Mouse (Mus musculus): ENCODE measurements around the gene Fnbp4.
"Not testable (repeated sequence)": the region's sequence is repeated elsewhere in the genome, so short reads cannot be mapped to it uniquely, and the experiment has no call there.

Gene Fnbp4

DNA sequence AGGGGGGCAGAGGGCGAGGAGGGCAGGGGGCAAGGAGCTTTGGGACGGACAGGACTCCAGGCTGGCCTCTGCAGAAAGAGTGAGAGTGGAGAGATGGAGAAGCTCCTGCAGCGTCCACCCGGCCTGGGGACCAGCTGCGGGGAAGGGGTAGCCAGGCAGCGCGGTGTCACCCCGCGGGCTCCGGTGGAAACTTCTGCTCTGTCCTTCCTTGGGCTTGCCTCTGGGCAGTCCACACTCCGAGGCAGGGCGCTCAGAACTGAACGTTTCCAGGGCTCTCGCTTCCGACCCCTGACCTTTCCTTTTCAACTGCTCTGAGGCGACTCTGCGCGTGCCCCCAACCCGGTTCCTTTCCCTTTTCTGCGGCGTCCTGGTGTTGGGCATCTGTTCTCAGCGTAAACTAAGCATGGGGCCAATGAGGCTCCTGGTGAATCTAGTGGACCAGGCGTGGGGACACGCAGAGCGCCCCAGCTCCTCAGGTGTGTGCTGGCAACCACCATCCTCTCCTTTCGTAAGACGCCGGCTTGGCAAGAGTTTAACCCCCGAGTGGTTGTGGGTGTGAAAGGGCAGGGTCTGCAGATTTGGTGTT lies 37.8 kb downstream of the Fnbp4 start:
- peak; percentile 4 for DNase-seq (ENCODE audit: low read depth, low spot score)

DNA sequence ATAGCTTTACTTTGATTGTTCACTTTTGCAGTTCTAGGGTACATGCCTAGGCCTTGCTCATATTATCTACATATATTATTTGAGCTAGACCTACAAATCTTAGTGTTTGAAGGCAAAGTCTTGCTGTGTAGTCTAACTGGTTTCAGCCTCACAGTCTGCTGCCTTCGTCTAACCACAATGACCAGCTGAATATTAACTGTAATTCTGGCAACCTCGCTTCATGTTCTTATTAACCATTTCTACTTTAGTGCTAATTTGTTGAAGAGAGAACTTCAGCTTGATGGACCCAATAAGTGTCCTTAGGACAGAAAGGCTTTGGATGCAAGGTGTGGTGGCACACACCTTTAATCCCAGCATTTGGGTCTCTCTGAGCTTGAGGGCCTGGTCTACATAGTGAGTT lies 43.0 kb downstream of the Fnbp4 start:
- no peak for DNase-seq (ENCODE audit: low read depth, low spot score)

DNA sequence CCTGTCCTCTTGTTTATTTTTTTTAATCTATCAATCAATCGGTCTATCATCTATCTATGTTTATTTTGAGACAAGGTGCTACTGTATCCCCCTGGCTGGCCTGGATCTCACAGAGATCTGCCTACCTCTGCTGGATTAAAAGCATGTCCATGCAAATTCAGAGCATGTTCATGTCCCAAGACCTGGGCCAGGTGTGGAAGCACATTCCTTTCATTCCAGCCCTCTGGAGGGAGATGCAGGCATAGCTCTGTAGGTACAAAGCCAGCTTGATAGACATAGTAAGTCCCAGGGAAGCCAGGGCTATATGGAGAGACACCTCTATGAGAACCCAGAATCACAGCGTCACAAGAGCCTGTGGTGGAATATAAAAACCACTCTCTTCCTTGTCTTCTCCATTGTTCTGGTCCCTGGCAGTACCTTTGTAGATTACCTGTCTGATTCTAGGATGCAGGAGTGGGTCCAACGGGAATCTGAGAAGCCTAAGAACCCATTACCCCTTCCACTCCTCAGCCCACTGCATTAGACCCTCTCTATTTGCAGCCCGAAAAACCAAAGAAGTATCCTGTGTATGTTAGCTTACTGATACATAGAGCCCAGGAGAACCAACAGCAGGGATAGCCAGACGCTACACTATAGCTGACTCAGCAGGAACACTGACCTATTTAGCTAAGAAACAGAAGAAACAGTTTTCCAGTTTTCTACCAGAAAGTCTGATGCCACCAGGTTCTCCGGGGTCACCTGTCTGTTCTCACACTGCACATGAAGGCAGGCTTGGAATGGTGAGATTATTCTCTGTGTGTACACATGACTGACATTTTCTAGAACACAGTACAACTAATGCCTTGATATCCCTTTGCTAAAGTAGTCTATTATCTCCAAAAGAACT lies 63.3 kb downstream of the Fnbp4 start:
- DNase-seq (ENCODE audit: low read depth, low spot score), result no peak

DNA sequence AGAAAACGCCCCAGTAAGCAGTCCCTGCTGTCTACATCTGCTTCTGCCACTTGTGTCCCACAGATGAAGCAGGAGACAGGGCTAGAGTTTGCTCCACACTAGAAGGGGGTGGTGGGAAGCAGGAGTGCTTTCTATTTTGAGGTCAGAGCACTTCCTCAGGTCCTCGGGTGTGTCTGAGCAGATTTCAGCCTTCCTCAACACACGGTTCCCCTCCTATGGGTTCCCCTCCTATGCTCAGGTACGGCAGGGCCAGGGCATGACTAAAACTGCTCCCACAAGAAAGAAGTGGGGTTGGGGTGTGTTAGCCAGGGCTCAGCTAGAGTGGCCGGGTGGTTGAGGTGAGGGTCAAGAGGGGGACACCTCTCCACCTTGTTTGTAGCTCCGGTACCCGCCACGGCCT lies 65.6 kb downstream of the Fnbp4 start:
- DNase-seq (ENCODE audit: low read depth, low spot score), result no peak

DNA sequence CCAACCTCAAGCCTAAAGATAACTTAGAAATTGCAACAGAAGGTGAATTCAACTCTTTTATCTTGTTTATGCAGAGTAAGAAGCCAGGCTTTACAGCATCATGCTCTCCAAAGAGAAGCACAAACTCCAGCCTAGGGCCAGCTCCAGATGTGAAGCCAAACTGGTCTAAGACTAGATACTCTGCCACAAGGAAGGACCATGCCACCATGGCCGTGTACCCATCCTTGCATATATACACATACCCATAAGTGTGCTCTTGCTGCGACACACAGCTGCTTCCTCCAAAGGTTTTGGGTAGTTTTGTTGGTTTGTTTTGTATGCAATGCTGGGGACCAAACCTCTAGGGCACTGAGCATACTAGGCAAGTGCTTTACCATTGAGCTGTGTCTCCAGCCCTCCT lies 70.1 kb downstream of the Fnbp4 start:
- DNase-seq (ENCODE audit: low read depth, low spot score), result no peak

DNA sequence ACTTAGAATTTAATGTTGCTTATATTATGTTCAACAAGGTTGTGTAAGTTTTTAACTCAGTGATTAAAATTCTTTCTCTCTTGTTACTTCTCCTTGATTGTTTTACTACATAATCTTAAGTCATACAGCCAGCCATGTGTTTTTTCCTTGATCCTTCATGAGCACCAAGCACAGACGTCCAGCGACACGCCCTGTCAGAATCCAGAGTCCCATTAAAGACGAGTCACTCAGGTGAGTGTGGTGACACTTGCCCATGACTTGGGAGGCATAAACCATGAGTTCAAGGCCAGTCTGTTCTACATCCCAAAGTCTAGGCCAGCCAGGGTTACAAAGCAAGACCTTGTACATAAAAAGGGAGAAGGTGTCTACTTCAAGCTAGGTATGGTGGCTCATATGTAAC lies 71.0 kb downstream of the Fnbp4 start:
- DNase-seq (ENCODE audit: low read depth, low spot score), result no peak

DNA sequence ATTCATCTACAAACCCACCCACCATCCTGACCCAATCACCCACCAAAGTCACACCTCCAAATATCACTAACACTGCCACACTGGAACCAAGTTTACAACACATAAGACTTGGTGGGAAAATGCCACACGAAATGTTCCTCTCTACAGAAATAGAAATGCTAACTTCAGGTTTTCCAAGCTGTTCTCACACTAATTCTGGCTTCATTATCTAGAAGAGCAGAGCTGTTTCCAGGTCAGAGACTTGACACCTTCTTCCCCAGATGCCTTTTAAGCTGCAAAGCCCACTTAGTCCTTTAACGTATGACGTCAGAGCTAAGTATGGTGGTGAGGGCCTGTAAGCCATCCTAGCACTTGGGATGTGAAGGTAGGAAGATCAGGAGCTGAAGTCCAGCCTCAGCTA lies 73.5 kb downstream of the Fnbp4 start:
- DNase-seq (ENCODE audit: low read depth, low spot score), result no peak

DNA sequence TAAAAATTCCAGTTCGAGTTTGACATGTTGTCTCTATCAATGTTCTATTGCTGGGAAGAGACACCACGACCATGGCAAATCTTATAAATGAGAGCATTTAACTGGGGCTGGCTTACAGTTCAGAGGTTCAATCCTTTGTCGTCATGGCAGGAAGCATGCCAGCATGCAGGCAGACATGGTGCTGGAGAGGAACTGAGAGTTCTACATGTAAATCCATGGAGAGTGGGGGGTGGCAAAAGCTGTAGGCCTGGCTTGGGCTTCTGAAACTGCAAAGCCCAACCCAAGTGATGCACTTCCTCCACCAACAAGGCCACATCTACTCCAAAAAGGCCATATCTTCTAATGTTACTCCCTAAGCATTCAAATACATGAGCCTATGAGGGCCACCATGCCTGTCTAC lies 75.7 kb downstream of the Fnbp4 start:
- DNase-seq (ENCODE audit: low read depth, low spot score), result no peak

DNA sequence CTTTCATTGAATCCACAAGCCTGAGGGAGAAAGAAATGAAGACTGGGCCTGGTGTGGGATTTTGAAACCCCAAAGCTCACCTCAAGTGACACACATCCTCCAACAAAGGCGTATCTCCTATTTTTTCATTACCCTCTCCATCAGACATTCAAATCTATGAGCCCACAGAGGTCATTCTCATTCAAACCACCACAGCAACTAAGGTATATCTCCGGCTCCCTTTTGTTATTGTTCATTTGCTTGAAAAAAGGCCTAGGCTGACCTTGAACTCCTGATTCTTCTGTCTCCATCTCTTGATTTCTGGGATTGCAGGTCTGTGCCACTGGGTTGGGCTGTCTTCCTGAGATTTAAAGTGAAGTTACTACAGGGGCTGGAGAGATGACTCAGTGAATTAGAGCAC lies 77.8 kb downstream of the Fnbp4 start:
- DNase-seq (ENCODE audit: low read depth, low spot score), result no peak

DNA sequence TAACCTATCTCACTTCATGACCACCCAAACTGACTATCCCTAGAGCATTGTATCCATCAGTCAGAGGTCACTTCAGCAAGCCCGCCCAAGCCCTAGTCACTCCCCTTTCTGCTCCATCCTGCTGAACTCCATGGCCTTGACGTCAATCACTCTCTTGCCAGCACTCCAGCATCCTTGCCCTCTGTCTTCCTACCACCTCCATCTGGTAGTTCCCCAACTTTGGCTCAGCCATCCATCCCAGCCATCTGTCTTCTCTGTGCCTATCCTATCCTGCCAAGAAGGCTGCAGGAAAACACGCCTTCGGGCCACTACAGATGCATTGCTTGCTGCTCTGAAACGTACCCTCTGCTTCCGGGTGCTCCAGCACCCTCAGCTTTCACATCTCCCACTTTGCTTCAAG lies 78.6 kb downstream of the Fnbp4 start:
- no peak for DNase-seq (ENCODE audit: low read depth, low spot score)

DNA sequence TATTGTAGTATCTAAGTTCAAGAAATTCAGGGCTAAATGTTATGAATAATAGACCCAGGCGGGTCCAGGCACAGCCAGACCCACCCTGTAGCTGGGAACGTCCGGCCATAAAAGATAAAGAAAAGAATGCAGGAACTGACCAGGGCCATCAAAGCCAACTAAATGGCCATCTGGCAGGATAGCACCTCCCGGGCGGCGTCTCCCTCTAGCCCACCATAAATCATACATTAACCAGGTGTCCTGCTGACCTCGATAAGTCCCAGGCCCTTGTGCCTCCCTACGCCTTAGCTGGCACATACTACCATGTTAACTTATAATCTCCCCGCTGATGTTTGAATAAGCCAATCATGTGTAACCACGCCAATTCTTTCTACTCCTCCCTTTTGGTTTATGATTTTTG lies 79.4 kb downstream of the Fnbp4 start:
- not testable (repeated sequence) for DNase-seq (ENCODE audit: low read depth, low spot score)

DNA sequence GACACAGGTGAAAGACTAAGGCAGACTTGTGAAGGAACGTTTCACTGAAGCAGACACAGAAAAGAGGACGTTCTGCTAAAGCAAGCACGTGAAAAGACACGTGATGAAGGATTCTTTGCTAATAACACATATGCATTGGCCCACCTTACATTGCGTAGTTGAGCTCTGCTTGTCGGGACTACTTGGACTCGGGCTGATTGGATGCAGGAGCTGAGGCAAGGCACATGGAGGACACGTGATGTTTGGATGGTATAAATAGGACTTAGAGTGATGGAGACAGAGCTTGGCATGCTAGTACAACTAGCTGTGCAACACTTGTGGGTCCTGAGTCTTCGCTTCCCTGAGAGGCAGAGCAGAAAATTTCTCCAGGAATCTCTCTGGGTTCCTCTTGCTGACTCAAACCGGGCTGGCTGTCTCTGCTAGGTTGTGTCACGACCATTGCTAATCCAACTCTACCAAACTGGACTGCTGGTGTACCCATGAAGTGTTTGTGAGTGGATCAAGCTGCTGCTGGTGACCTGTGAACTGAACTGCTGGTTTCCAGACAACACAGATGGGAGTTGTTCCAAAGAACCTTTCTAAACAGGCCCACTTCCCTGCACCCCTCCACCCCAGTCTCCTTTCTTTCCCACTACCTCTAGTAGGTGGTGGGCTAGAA lies 80.5 kb downstream of the Fnbp4 start:
- DNase-seq (ENCODE audit: low read depth, low spot score), result no peak

DNA sequence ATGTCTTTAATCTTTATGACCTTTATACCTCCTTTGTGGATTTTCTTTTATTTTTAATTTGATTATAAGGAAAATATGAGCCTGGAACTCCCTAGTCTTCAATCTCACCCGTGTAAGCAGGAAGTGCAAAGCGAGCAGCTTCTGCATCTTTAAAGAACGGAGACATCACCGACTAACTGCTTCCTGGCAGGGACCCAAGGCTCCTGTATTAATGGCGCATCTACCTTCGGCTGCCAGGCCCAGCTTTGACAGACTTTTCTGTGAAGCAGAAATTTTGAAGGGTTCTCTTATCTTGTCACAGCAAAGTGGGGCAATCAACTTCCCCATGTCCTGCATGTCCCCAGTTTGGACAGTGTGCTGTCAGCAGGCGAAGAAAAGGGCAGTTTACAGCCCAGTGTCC lies 83.6 kb downstream of the Fnbp4 start:
- DNase-seq (ENCODE audit: low read depth, low spot score), result no peak

All from retina, postnatal 7 days (tissue).